Mouse (Mus musculus) CH12.LX (cell line): ENCODE data around the gene Vps26a. TPM values are rescaled to one million over a fixed set of nuclear protein-coding genes. Genes with fewer than 3 reads are reported as not detected.

Source experiments
- DNase-seq: peaks from one replicate; pipeline ENCODE4 v3.0.0-alpha.2; 2013; ENCODE audit errors: extremely low read depth
- H3K27ac ChIP-seq: 2 replicates; pipeline ENCODE4 v1.5.1; 2012; ENCODE audit warnings: low read depth, mild to moderate bottlenecking, control low read depth, moderate library complexity; ENCODE audit not compliant: insufficient read depth
- H3K27me3 ChIP-seq: replicated peaks from 2 replicates; pipeline ENCODE3; 2012; ENCODE audit warnings: inconsistent platforms
- H3K36me3 ChIP-seq, 2 experiments: replicated peaks in 1 of 2; 2 replicates each; pipeline versions ENCODE3 to v1.6.1; 2012; ENCODE audit warnings: inconsistent platforms in 1 of 2, low read length in 1 of 2, mild to moderate bottlenecking in 1 of 2, mixed read lengths in 1 of 2, moderate library complexity in 1 of 2; ENCODE audit not compliant: control insufficient read depth in 1 of 2, insufficient read depth in 1 of 2
- H3K4me1 ChIP-seq, 2 experiments: 2 replicates each; pipeline ENCODE4 v1.6.1; 2012; ENCODE audit warnings: inconsistent platforms in 1 of 2, moderate library complexity in 1 of 2; ENCODE audit not compliant: insufficient read depth in 2 of 2, control insufficient read depth in 1 of 2
- H3K4me2 ChIP-seq: 2 replicates; pipeline ENCODE4 v1.6.1; 2012; ENCODE audit warnings: low read depth, mild to moderate bottlenecking, control low read depth; ENCODE audit not compliant: poor library complexity, insufficient read depth, severe bottlenecking
- H3K4me3 ChIP-seq, 3 experiments: fragments of 150-350 bp in 1 of 3; sonication (generic) in 1 of 3; replicated peaks in 1 of 3; 2 replicates each; pipeline versions ENCODE3 to v1.5.1; 2011 to 2012; ENCODE audit warnings: low read depth in 2 of 3, low read length in 2 of 3, mild to moderate bottlenecking in 2 of 3, moderate library complexity in 2 of 3, control low read depth in 1 of 3, improper control_type of control experiment in 1 of 3, inconsistent platforms in 1 of 3, mixed read lengths in 1 of 3; ENCODE audit not compliant: poor library complexity in 1 of 3
- H3K79me2 ChIP-seq: replicated peaks from 2 replicates; pipeline ENCODE4 v1.6.1; 2012; ENCODE audit warnings: mild to moderate bottlenecking, moderate library complexity; ENCODE audit not compliant: control insufficient read depth, poor library complexity, insufficient read depth, severe bottlenecking; ENCODE audit errors: extremely low read depth
- H3K9ac ChIP-seq: 2 replicates; pipeline ENCODE4 v1.6.1; 2012; ENCODE audit warnings: low read depth, mild to moderate bottlenecking, control low read depth, moderate library complexity; ENCODE audit not compliant: insufficient read depth
- H3K9me3 ChIP-seq: replicated peaks from 2 replicates; pipeline ENCODE3; 2012; ENCODE audit warnings: low read length, inconsistent platforms, mixed read lengths
- CHD2 ChIP-seq: IDR thresholded peaks from 2 replicates; pipeline ENCODE4 v1.6.1; 2011; ENCODE audit warnings: low read length, improper control_type of control experiment
- CTCF ChIP-seq, 2 experiments: IDR thresholded peaks in 1 of 2; conservative IDR thresholded peaks in 1 of 2; 2 replicates each; pipeline ENCODE4 v1.5.1; 2011 to 2012; ENCODE audit warnings: low read depth in 2 of 2, low read length in 2 of 2, improper control_type of control experiment in 1 of 2, inconsistent platforms in 1 of 2, mild to moderate bottlenecking in 1 of 2, moderate library complexity in 1 of 2
- ELF1 ChIP-seq: IDR thresholded peaks from 2 replicates; pipeline ENCODE4 v1.6.1; 2014; ENCODE audit warnings: low read depth, mild to moderate bottlenecking, inconsistent platforms, low read length, improper control_type of control experiment
- EP300 ChIP-seq: IDR thresholded peaks from 2 replicates; pipeline ENCODE4 v1.6.1; 2011; ENCODE audit warnings: low read length, improper control_type of control experiment
- ETS1 ChIP-seq: conservative IDR thresholded peaks from 2 replicates; pipeline ENCODE4 v1.6.1; 2012; ENCODE audit warnings: low read depth, mild to moderate bottlenecking, inconsistent platforms, low read length, improper control_type of control experiment, moderate library complexity
- JUN ChIP-seq: IDR thresholded peaks from 2 replicates; pipeline ENCODE4 v1.6.1; 2011; ENCODE audit warnings: low read depth, mild to moderate bottlenecking, low read length, improper control_type of control experiment, moderate library complexity; ENCODE audit not compliant: insufficient read depth
- JUND ChIP-seq: conservative IDR thresholded peaks from 2 replicates; pipeline ENCODE4 v1.6.1; 2011; ENCODE audit warnings: low read depth, low read length, improper control_type of control experiment
- MAX ChIP-seq: IDR thresholded peaks from 2 replicates; pipeline ENCODE4 v1.6.1; 2011; ENCODE audit warnings: low read length, improper control_type of control experiment
- MAZ ChIP-seq: IDR thresholded peaks from 2 replicates; pipeline ENCODE4 v1.6.1; 2012; ENCODE audit warnings: low read depth, mild to moderate bottlenecking, inconsistent platforms, low read length, improper control_type of control experiment, moderate library complexity
- MXI1 ChIP-seq: IDR thresholded peaks from 2 replicates; pipeline ENCODE4 v1.6.1; 2011; ENCODE audit warnings: mild to moderate bottlenecking, low read depth, low read length, improper control_type of control experiment
- NELFE ChIP-seq: IDR thresholded peaks from 2 replicates; pipeline ENCODE4 v1.6.1; 2011; ENCODE audit warnings: low read depth, low read length, improper control_type of control experiment
- NRF1 ChIP-seq: IDR thresholded peaks from 2 replicates; pipeline ENCODE4 v1.6.1; 2014; ENCODE audit warnings: low read depth, mild to moderate bottlenecking, inconsistent platforms, low read length, improper control_type of control experiment, moderate library complexity
- RAD21 ChIP-seq: IDR thresholded peaks from 2 replicates; pipeline ENCODE4 v1.6.1; 2011; ENCODE audit warnings: low read depth, mild to moderate bottlenecking, low read length, improper control_type of control experiment, moderate library complexity
- RCOR1 ChIP-seq: conservative IDR thresholded peaks from 2 replicates; pipeline ENCODE4 v1.6.1; 2012; ENCODE audit warnings: low read depth, mild to moderate bottlenecking, inconsistent platforms, low read length, improper control_type of control experiment
- SIN3A ChIP-seq: IDR thresholded peaks from 2 replicates; pipeline ENCODE4 v1.6.1; 2012; ENCODE audit warnings: low read length, improper control_type of control experiment, inconsistent platforms
- TBP ChIP-seq: conservative IDR thresholded peaks from 2 replicates; pipeline ENCODE4 v1.6.1; 2011; ENCODE audit warnings: low read depth, low read length, improper control_type of control experiment
- TCF12 ChIP-seq: IDR thresholded peaks from 2 replicates; pipeline ENCODE4 v1.6.1; 2014; ENCODE audit warnings: low read depth, mild to moderate bottlenecking, inconsistent platforms, low read length, improper control_type of control experiment
- UBTF ChIP-seq: IDR thresholded peaks from 2 replicates; pipeline ENCODE4 v1.6.1; 2012; ENCODE audit warnings: low read depth, mild to moderate bottlenecking, inconsistent platforms, low read length, improper control_type of control experiment, moderate library complexity
- USF1 ChIP-seq: IDR thresholded peaks from 2 replicates; pipeline ENCODE4 v1.6.1; 2014; ENCODE audit warnings: low read depth, mild to moderate bottlenecking, inconsistent platforms, low read length, improper control_type of control experiment
- USF2 ChIP-seq: conservative IDR thresholded peaks from 2 replicates; pipeline ENCODE4 v1.6.1; 2011; ENCODE audit warnings: low read depth, low read length, improper control_type of control experiment
- ZC3H11A ChIP-seq: IDR thresholded peaks from 2 replicates; pipeline ENCODE4 v1.6.1; 2012; ENCODE audit warnings: low read depth, mild to moderate bottlenecking, inconsistent platforms, low read length, improper control_type of control experiment
- ZKSCAN1 ChIP-seq: IDR thresholded peaks from 2 replicates; pipeline ENCODE4 v1.6.1; 2012; ENCODE audit warnings: low read depth, inconsistent platforms, low read length, improper control_type of control experiment, borderline replicate concordance
- ZMIZ1 ChIP-seq: IDR thresholded peaks from 2 replicates; pipeline ENCODE4 v1.6.1; 2012; ENCODE audit warnings: low read depth, mild to moderate bottlenecking, inconsistent platforms, low read length, improper control_type of control experiment
- ZNF384 ChIP-seq: IDR thresholded peaks from 2 replicates; pipeline ENCODE4 v1.6.1; 2012; ENCODE audit warnings: low read depth, low read length, improper control_type of control experiment, inconsistent platforms
- dilution Hi-C: fragments of 300-500 bp; cut with MboI; formaldehyde crosslinking; loops from 2 replicates; pipeline ENCODE4 v1.14.3; 2020; ENCODE audit warnings: low sequenced_read_pairs; ENCODE audit not compliant: extremely low pct_unique_long_range_greater_than_20kb, extremely low pct_ligation_motif_present
- in situ Hi-C: fragments of 300-500 bp; cut with MboI; formaldehyde crosslinking; loops from 3 replicates; pipeline ENCODE4 v1.14.3; 2019; ENCODE audit warnings: low sequenced_read_pairs, low pct_ligation_motif_present, low pct_unique_long_range_greater_than_20kb, mixed read lengths
- polyA plus RNA-seq: library from polyadenylated mRNA; unstranded; fragments of >175 nt; gene quantifications from 2 replicates; pipeline ENCODE4 v1.2.1, GENCODE M21; 2012; ENCODE audit warnings: low read depth; ENCODE audit not compliant: insufficient read length
- total RNA-seq, 2 experiments: library from RNA; depleted of rRNA; stranded (reverse); fragments of 300-350 nt in 1 of 2; fragments of >200 nt in 1 of 2; gene quantifications; 2 replicates each; pipeline ENCODE4 v1.2.3; 2012 to 2014

Vps26a gene
- total and polyA plus RNA-seq, 3 experiments: 14.2 to 33.5 (median 32.5) TPM

DNA sequence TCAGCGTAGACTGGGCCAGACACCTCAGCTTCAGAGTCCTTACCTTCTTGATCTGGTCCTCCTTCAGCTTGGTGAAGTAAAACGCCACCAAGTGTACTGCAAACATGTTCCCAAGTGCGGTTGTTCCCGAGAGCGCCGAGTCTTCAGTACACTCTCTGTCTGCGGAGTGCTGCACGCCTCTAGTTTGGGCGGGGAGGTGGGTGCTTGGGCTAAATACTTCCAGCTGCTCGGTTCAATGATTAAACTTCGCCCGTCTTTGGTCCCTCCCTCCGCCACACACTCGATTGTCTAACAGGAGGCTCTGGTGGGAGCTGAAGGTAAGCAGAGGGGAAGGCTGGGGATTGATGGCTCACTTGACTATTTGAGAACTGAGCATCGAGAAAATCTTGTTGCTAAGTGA, 64.3 kb downstream of the Vps26a start, which contains the start of gene Hkdc1:
Gene Hkdc1, minus strand, starts transcription at position 237 of the 400 bp plus-strand sequence.
- H3K9me3 ChIP-seq: no peaks in the 10 kb centered on the region
- H3K4me1 ChIP-seq: no peaks in the 10 kb centered on the region
- no peak within 1 kb of the TSS for H3K27ac ChIP-seq
- no peaks in the 10 kb centered on the region for H3K79me2 ChIP-seq
- in situ Hi-C loops (no loop called here), dilution Hi-C loops (no loop called here)
- peaks cover 0 to 2% of the 10 kb centered on the region in 2 experiments for H3K36me3 ChIP-seq
- no peak within 1 kb of the TSS for H3K4me3 ChIP-seq
- no peak for TF ChIP-seq ETS1
- no peak for TF ChIP-seq CTCF (conservative IDR thresholded peaks at IDR 0.05 in 1 of 2, IDR thresholded peaks at IDR 0.05 in 1 of 2; ENCODE audit: low read depth in 2 of 2, low read length in 2 of 2)
- no peak for TF ChIP-seq ZNF384
- no peak for TF ChIP-seq JUN
- TF ChIP-seq USF2: no peak
- no peak for TF ChIP-seq RCOR1
- no peak for TF ChIP-seq NRF1
- no peak for TF ChIP-seq TCF12
- no peak for TF ChIP-seq TBP
- TF ChIP-seq MAX: no peak
- no peak for TF ChIP-seq JUND
- no peak within 1 kb of the TSS for H3K4me2 ChIP-seq
- no peak within 1 kb of the TSS for H3K9ac ChIP-seq
- H3K27me3 ChIP-seq: peaks cover 44% of the 10 kb centered on the region
- DNase-seq: no peak

DNA sequence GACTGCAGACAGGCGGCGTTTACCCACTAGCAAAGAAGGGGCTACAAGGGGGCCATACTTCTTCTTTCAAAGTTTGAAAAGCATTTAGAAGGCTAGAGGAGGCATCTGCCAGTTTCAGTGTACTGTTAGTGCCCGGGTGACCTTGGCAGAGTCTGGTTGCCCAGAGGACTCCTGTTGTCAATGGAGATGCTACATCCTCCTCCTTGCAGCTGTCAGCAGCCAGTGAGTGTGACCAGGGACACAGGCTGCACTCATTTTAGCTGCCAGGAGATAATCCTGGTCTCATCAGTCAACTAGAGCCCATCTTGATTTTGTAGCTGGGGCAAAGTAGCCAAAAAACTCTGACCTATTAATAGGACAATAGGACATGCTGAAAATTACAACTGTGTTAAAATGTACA, 65.5 kb downstream of the Vps26a start:
- no peak for DNase-seq
- Histone ChIP-seq H3K27me3 (peaks cover 55% of the 10 kb centered on the region), H3K4me3 (no peak overlapping the region), H3K36me3 (no peaks in the 10 kb centered on the region), H3K4me2 (no peak overlapping the region), H3K9me3 (no peaks in the 10 kb centered on the region), H3K27ac (no peak overlapping the region), H3K4me1 (no peaks in the 10 kb centered on the region), H3K79me2 (no peaks in the 10 kb centered on the region), H3K9ac (no peak overlapping the region)
- no peak for TF ChIP-seq USF2
- TF ChIP-seq RCOR1: no peak
- TF ChIP-seq MAZ: no peak
- no peak for TF ChIP-seq NELFE
- no peak for TF ChIP-seq SIN3A
- in situ Hi-C loops (no loop called here), dilution Hi-C loops (no loop called here)

- Histone ChIP-seq H3K36me3 (no peaks in the 10 kb centered on the region), H3K9me3 (no peaks in the 10 kb centered on the region), H3K79me2 (no peaks in the 10 kb centered on the region)
- TF ChIP-seq USF1: no peak
- TF ChIP-seq ZKSCAN1: no peak
- no peak for TF ChIP-seq USF2
- no peak for TF ChIP-seq ZC3H11A
- no peak for TF ChIP-seq SIN3A
- no peak for TF ChIP-seq RAD21
- TF ChIP-seq MAZ: no peak
- no peak for TF ChIP-seq CHD2
- no peak for TF ChIP-seq TBP
- no peak for TF ChIP-seq ELF1
- no peak for TF ChIP-seq ZNF384
- TF ChIP-seq MXI1: no peak
- TF ChIP-seq UBTF: no peak
- TF ChIP-seq ZMIZ1: no peak
- TF ChIP-seq EP300: no peak
- TF ChIP-seq, all 38 proteins: peak for 0
- dilution Hi-C loops (no loop called here), in situ Hi-C loops (no loop called here)
- Histone ChIP-seq H3K4me2 (no peak overlapping the region), H3K4me1 (no peaks in the 10 kb centered on the region), H3K27me3 (peaks cover 62% of the 10 kb centered on the region), H3K9ac (no peak overlapping the region), H3K4me3 (no peak overlapping the region), H3K27ac (no peak overlapping the region)
- no peak for DNase-seq
These were observed 66.2 kb downstream of the Vps26a start for GRCm38 (mm10) chr10:62420399-62420798.
